Mouse (Mus musculus) adrenal gland, postnatal 25 days (tissue): ENCODE results near the gene Numbl. TPM values are rescaled to one million over a fixed set of nuclear protein-coding genes. Genes with fewer than 3 reads are reported as not detected.
"Not testable (repeated sequence)": the region's sequence is repeated elsewhere in the genome, so short reads cannot be mapped to it uniquely, and the experiment has no call there.

Source experiments
- DNase-seq: peaks from one replicate; pipeline ENCODE4 v3.0.0; 2021; ENCODE audit warnings: mixed read lengths
- long read RNA-seq: library from polyadenylated mRNA; stranded (forward); transcript quantifications from one replicate; pipeline ENCODE4 v2.0.0, GENCODE M21; 2021
- total RNA-seq: library from RNA; stranded (reverse); gene quantifications from 2 replicates; pipeline ENCODE4 v1.2.3, GENCODE M21; 2021

Numbl gene
- 8.4 and 12.6 TPM in 2 replicates for total RNA-seq
- long read RNA-seq, partial matches to known transcripts, result 0 of 2 reads
- long read RNA-seq, other reads (novel, unspliced or antisense), result 1 of 2 reads

GRCm38 (mm10) chr7:27258205-27258899 lies at the start of gene Numbl:
TSS of gene Numbl (plus strand) at chr7:27258433.
- DNase-seq, result peak; percentile 97

- no peak for DNase-seq
Measured at GRCm38 (mm10) chr7:27212626-27213025, 45.6 kb upstream of the Numbl start.

GRCm38 (mm10) chr7:27218586-27218985 lies 39.6 kb upstream of the Numbl start:
- DNase-seq, result no peak

GRCm38 (mm10) chr7:27219937-27220336 lies 38.3 kb upstream of the Numbl start:
- DNase-seq, result no peak

- DNase-seq, result no peak
Measured at GRCm38 (mm10) chr7:27221939-27222338, 36.3 kb upstream of the Numbl start.

- no peak for DNase-seq
Measured at GRCm38 (mm10) chr7:27222538-27222937, 35.7 kb upstream of the Numbl start.

GRCm38 (mm10) chr7:27224877-27225575 lies 33.2 kb upstream of the Numbl start:
- peak; percentile 57 for DNase-seq

- DNase-seq, result no peak
Measured at GRCm38 (mm10) chr7:27227276-27227675, 31.0 kb upstream of the Numbl start.

- no peak for DNase-seq
Measured at GRCm38 (mm10) chr7:27227676-27228075, 30.6 kb upstream of the Numbl start.

GRCm38 (mm10) chr7:27228281-27228821 lies 29.9 kb upstream of the Numbl start, which contains the start of gene Itpkc:
TSS of gene Itpkc (minus strand) at chr7:27228661.
- DNase-seq, result peak; percentile 90

GRCm38 (mm10) chr7:27228865-27229264 lies 29.4 kb upstream of the Numbl start:
- no peak for DNase-seq

GRCm38 (mm10) chr7:27230781-27231180 lies 27.5 kb upstream of the Numbl start:
- no peak for DNase-seq

- peak; percentile 85 for DNase-seq
Measured at GRCm38 (mm10) chr7:27231693-27232331, 26.4 kb upstream of the Numbl start.

GRCm38 (mm10) chr7:27232781-27233281 lies 25.4 kb upstream of the Numbl start, which contains the start of gene Coq8b:
TSS of gene Coq8b (plus strand) at chr7:27233023.
- DNase-seq, result peak; percentile 93

- no peak for DNase-seq
Measured at GRCm38 (mm10) chr7:27233300-27233699, 24.9 kb upstream of the Numbl start.

- DNase-seq, result no peak
Measured at GRCm38 (mm10) chr7:27235726-27236125, 22.5 kb upstream of the Numbl start.

- no peak for DNase-seq
Measured at GRCm38 (mm10) chr7:27237527-27237926, 20.7 kb upstream of the Numbl start.

- no peak for DNase-seq
Measured at GRCm38 (mm10) chr7:27238568-27238967, 19.7 kb upstream of the Numbl start.

- no peak for DNase-seq
Measured at GRCm38 (mm10) chr7:27243211-27243610, 15.0 kb upstream of the Numbl start.

GRCm38 (mm10) chr7:27244088-27244487 lies 14.1 kb upstream of the Numbl start:
- not testable (repeated sequence) for DNase-seq

- DNase-seq, result no peak
Measured at GRCm38 (mm10) chr7:27249146-27249545, 9.1 kb upstream of the Numbl start.

GRCm38 (mm10) chr7:27249928-27250327 lies 8.3 kb upstream of the Numbl start:
- no peak for DNase-seq
